Mouse (Mus musculus) kidney, adult 2 months (tissue): ENCODE measurements around the gene Capn5. TPM values are rescaled to one million over a fixed set of nuclear protein-coding genes. Genes with fewer than 3 reads are reported as not detected.
A peak's percentile ranks its signal among the peaks of the same experiment; 100 is the strongest.

Experiments
- DNase-seq: peaks from one replicate; pipeline ENCODE4 v3.0.0; 2021
- H3K27ac ChIP-seq: fragments of 200-500 bp; 2 replicates; pipeline ENCODE4 v1.5.1; 2012; ENCODE audit warnings: low read depth, low read length, control low read depth, inconsistent platforms; ENCODE audit not compliant: insufficient read depth
- H3K27me3 ChIP-seq: fragments of 200-500 bp; replicated peaks from 2 replicates; pipeline ENCODE4 v1.6.1; 2012; ENCODE audit warnings: mild to moderate bottlenecking, moderate library complexity, low read length, inconsistent platforms; ENCODE audit not compliant: control insufficient read depth, insufficient read depth
- H3K36me3 ChIP-seq: fragments of 200-500 bp; 2 replicates; pipeline ENCODE4 v1.6.1; 2012; ENCODE audit warnings: mild to moderate bottlenecking, moderate library complexity, low read length, inconsistent platforms; ENCODE audit not compliant: control insufficient read depth, insufficient read depth
- H3K4me1 ChIP-seq: fragments of 200-500 bp; 2 replicates; pipeline ENCODE4 v1.6.1; 2011; ENCODE audit warnings: low read length; ENCODE audit not compliant: control insufficient read depth, insufficient read depth
- H3K4me3 ChIP-seq: fragments of 200-500 bp; 2 replicates; pipeline ENCODE4 v1.5.1; 2011; ENCODE audit warnings: mild to moderate bottlenecking, low read depth, low read length, control low read depth; ENCODE audit not compliant: insufficient read depth
- CTCF ChIP-seq: fragments of 200-500 bp; conservative IDR thresholded peaks from 2 replicates; pipeline ENCODE4 v1.5.1; 2011; ENCODE audit warnings: low read depth, mild to moderate bottlenecking, control low read depth, low read length, moderate library complexity, mixed read lengths; ENCODE audit not compliant: insufficient read depth, insufficient read length
- POLR2A ChIP-seq: fragments of 200-500 bp; IDR thresholded peaks from one replicate; pipeline ENCODE4 v1.6.1; 2011; ENCODE audit warnings: low read depth, low read length, control low read depth
- WGBS: fragments of 180-500 bp; shearing (Covaris S2); methylation state at CpG from one replicate; pipeline ENCODE4 v1.1.7; 2018; 5-methylcytosine and 5-hydroxymethylcytosine counted together
- polyA plus RNA-seq: library from polyadenylated mRNA; depleted of rRNA; stranded (reverse); fragments of >200 nt; gene quantifications from 2 replicates; pipeline ENCODE4 v1.2.3, GENCODE M21; 2012; rRNA removed

Gene Capn5
- polyA plus RNA-seq, 1 experiment = 13.8 TPM

DNA sequence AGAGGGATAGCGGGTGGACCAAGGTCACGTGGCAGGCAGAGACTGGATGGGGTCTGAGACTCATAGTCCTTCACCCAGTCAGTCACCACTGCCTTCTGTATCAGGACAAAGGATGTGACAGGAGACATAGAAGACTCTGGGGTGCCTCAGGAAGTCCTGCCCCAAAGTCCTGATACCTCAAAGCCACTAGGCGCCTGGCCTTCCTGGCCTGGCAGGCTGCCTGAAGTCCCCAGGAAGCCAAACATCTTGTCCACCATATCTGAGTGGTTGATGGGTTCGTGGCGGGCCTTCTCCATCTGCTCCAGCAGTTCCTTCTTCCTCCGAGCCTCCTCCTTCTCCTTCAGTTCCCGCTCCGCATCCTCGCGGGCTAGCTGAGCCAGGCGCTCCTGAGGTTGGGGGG, 100.6 kb downstream of the Capn5 start:
- DNase-seq = no peak
- H3K4me1 ChIP-seq = no peaks in the 10 kb centered on the region
- no peak overlapping the region for H3K4me3 ChIP-seq
- H3K27me3 ChIP-seq = no peaks in the 10 kb centered on the region
- 80% methylated on average over 11 of the region's 11 CpGs for WGBS
- no peaks in the 10 kb centered on the region for H3K36me3 ChIP-seq
- TF ChIP-seq POLR2A (no peak), CTCF (no peak)
- no peak overlapping the region for H3K27ac ChIP-seq

DNA sequence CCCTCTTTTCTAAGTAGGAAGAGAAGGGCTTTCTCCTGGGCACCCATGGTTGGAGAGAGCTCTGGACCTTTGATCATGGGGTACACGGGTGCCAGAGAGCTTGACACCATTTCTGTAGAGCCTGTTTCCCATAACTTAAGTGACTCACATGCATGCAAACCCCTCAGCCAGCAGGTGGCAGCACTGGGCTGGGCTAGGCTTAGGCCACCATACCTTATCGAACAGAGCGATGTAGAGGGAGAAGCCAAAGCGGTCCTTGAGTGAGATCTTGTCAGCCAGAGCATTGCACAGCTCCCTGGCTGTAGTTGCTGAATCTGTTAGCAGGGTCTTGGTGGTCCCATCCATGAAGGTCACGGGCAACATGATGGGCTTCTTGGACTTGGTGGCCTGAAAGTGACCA, 106.5 kb downstream of the Capn5 start:
- Histone ChIP-seq H3K27me3 (no peaks in the 10 kb centered on the region), H3K4me3 (no peak overlapping the region), H3K4me1 (no peaks in the 10 kb centered on the region), H3K27ac (no peak overlapping the region), H3K36me3 (no peaks in the 10 kb centered on the region)
- TF ChIP-seq POLR2A (no peak), CTCF (peak; percentile 99)
- peak; percentile 82 for DNase-seq
- WGBS = 37% methylated on average over 5 of the region's 5 CpGs

Other genes starting within 250 kb of the Capn5 start
- 24.6 and 29.8 TPM in 2 replicates for gene Myo7a, start 58.8 kb downstream of the Capn5 start, polyA plus RNA-seq
- gene Omp, start 32.8 kb downstream of the Capn5 start, polyA plus RNA-seq = 0.53 and 1.3 TPM in 2 replicates
- gene B3gnt6, start 21.2 kb upstream of the Capn5 start, polyA plus RNA-seq = 0.07 TPM in 1 of 2 replicates, not detected in the other
- 8.1 and 11.9 TPM in 2 replicates for gene Acer3, start 142.9 kb upstream of the Capn5 start, polyA plus RNA-seq
- gene Tsku, start 183.1 kb upstream of the Capn5 start, polyA plus RNA-seq = 9.5 and 13.1 TPM in 2 replicates